Mouse (Mus musculus): Measurements from ENCODE around the gene Gatm.

Gatm gene

GRCm38 (mm10) chr2:122610746-122611653, at the start of gene Gatm:
Gene Gatm, minus strand, starts transcription at chr2:122611303.
- DNase-seq (ENCODE audit: low spot score in 2 of 2) = peak; percentile 64 to 65

GRCm38 (mm10) chr2:122659825-122660224, 48.7 kb upstream of the Gatm start:
- DNase-seq (ENCODE audit: low spot score in 2 of 2) = no peak

- no peak for DNase-seq (ENCODE audit: low spot score in 2 of 2)
These were observed 46.8 kb upstream of the Gatm start for GRCm38 (mm10) chr2:122657707-122658524.

GRCm38 (mm10) chr2:122656767-122657166, 45.7 kb upstream of the Gatm start:
- no peak for DNase-seq (ENCODE audit: low spot score in 2 of 2)

GRCm38 (mm10) chr2:122656052-122656451, 44.9 kb upstream of the Gatm start:
- no peak for DNase-seq (ENCODE audit: low spot score in 2 of 2)

GRCm38 (mm10) chr2:122652096-122653084, 41.3 kb upstream of the Gatm start:
- no peak for DNase-seq (ENCODE audit: low spot score in 2 of 2)

- no peak for DNase-seq (ENCODE audit: low spot score in 2 of 2)
These were observed 27.6 kb upstream of the Gatm start for GRCm38 (mm10) chr2:122638673-122639072.

- DNase-seq (ENCODE audit: low spot score in 2 of 2) = no peak
These were observed 26.9 kb upstream of the Gatm start for GRCm38 (mm10) chr2:122638029-122638428.

- peak in 1 of 2 experiments; percentile 50 for DNase-seq (ENCODE audit: low spot score in 2 of 2)
These were observed 26.5 kb upstream of the Gatm start for GRCm38 (mm10) chr2:122637526-122637997.

GRCm38 (mm10) chr2:122636686-122637085, 25.6 kb upstream of the Gatm start, which contains the start of gene AA467197:
Gene AA467197, plus strand, starts transcription at chr2:122636986.
- no peak for DNase-seq (ENCODE audit: low spot score in 2 of 2)

GRCm38 (mm10) chr2:122631226-122631801, 20.2 kb upstream of the Gatm start:
- peak in 1 of 2 experiments; percentile 19 for DNase-seq (ENCODE audit: low spot score in 2 of 2)

- DNase-seq (ENCODE audit: low spot score in 2 of 2) = peak; percentile 81 to 83
These were observed 19.5 kb upstream of the Gatm start for GRCm38 (mm10) chr2:122630465-122631225.

- DNase-seq (ENCODE audit: low spot score in 2 of 2) = no peak
These were observed 18.8 kb upstream of the Gatm start for GRCm38 (mm10) chr2:122629871-122630270.

GRCm38 (mm10) chr2:122628976-122629375, 17.9 kb upstream of the Gatm start:
- peak; percentile 54 to 66 for DNase-seq (ENCODE audit: low spot score in 2 of 2)

- DNase-seq (ENCODE audit: low spot score in 2 of 2) = no peak
These were observed 14.8 kb upstream of the Gatm start for GRCm38 (mm10) chr2:122625930-122626329.

- no peak for DNase-seq (ENCODE audit: low spot score in 2 of 2)
These were observed 10.4 kb upstream of the Gatm start for GRCm38 (mm10) chr2:122621337-122622110.

- no peak for DNase-seq (ENCODE audit: low spot score in 2 of 2)
These were observed 7.6 kb upstream of the Gatm start for GRCm38 (mm10) chr2:122618719-122619118.

- no peak for DNase-seq (ENCODE audit: low spot score in 2 of 2)
These were observed 6.7 kb upstream of the Gatm start for GRCm38 (mm10) chr2:122617792-122618191.

GRCm38 (mm10) chr2:122616237-122616636, 5.1 kb upstream of the Gatm start:
- peak in 1 of 2 experiments; percentile 10 for DNase-seq (ENCODE audit: low spot score in 2 of 2)

All from frontal cortex, postnatal 14 days (tissue).